Mouse (Mus musculus): ENCODE measurements around the gene C1qtnf6. TPM values are rescaled to one million over a fixed set of nuclear protein-coding genes. Genes with fewer than 3 reads are reported as not detected.

The C1qtnf6 gene
- polyA plus RNA-seq, 1 experiment from 2014 or later, result 8.2 TPM

GRCm38 (mm10) chr15:78487066-78487465 is 44.1 kb downstream of the C1qtnf6 start:
- no peak for ATAC-seq (ENCODE audit: low FRiP score)
- no peaks in the 10 kb centered on the region for H3K9me3 ChIP-seq

GRCm38 (mm10) chr15:78486564-78486963 is 44.7 kb downstream of the C1qtnf6 start:
- H3K4me2 ChIP-seq, result no peak overlapping the region
- H3K4me1 ChIP-seq (replicated peaks), result no peaks in the 10 kb centered on the region
- H3K36me3 ChIP-seq, result no peaks in the 10 kb centered on the region
- H3K9ac ChIP-seq, result no peak overlapping the region
- H3K27me3 ChIP-seq, result peaks cover 5% of the 10 kb centered on the region; the same call in 1 of the 2 replicates
- 100% methylated on average over 1 of the region's 1 CpGs for WGBS
- H3K4me3 ChIP-seq, result no peak overlapping the region
- no peaks in the 10 kb centered on the region for H3K9me3 ChIP-seq
- no peak for ATAC-seq (ENCODE audit: low FRiP score)
- H3K27ac ChIP-seq, result no peak overlapping the region

More at GRCm38 (mm10) chr15:78487066-78487465, 44.1 kb downstream of the C1qtnf6 start:
- Histone ChIP-seq H3K4me2 (no peak overlapping the region), H3K9ac (no peak overlapping the region), H3K27me3 (peaks cover 5% of the 10 kb centered on the region; the same call in 1 of the 2 replicates), H3K4me3 (no peak overlapping the region), H3K27ac (no peak overlapping the region), H3K36me3 (no peaks in the 10 kb centered on the region), H3K4me1 (replicated peaks) (no peaks in the 10 kb centered on the region)
- 70% methylated on average over 4 of the region's 4 CpGs for WGBS

- H3K27ac ChIP-seq, result no peak overlapping the region
- H3K36me3 ChIP-seq, result no peaks in the 10 kb centered on the region
- no peak overlapping the region for H3K9ac ChIP-seq
- H3K4me1 ChIP-seq (replicated peaks), result no peaks in the 10 kb centered on the region
- no peak overlapping the region for H3K4me2 ChIP-seq
- WGBS, result 84% methylated on average over 4 of the region's 4 CpGs
- 0 out of 2 replicates have a peak, but pooled peaks cover 5% of the 10 kb centered on the region for H3K27me3 ChIP-seq
- no peak overlapping the region for H3K4me3 ChIP-seq
- ATAC-seq (ENCODE audit: low FRiP score), result no peak
- H3K9me3 ChIP-seq, result no peaks in the 10 kb centered on the region
Measured at GRCm38 (mm10) chr15:78483311-78483710, 47.9 kb downstream of the C1qtnf6 start.

- WGBS, result 79% methylated on average over 3 of the region's 3 CpGs
Measured at GRCm38 (mm10) chr15:78482518-78482917, 48.7 kb downstream of the C1qtnf6 start.

GRCm38 (mm10) chr15:78481448-78482000 is 49.7 kb downstream of the C1qtnf6 start:
- no peaks in the 10 kb centered on the region for H3K4me1 ChIP-seq (replicated peaks)
- H3K36me3 ChIP-seq, result no peaks in the 10 kb centered on the region
- H3K27ac ChIP-seq, result no peak overlapping the region
- ATAC-seq (ENCODE audit: low FRiP score), result no peak
- no peaks in the 10 kb centered on the region for H3K9me3 ChIP-seq
- 0 out of 2 replicates have a peak, but pooled peaks cover 5% of the 10 kb centered on the region for H3K27me3 ChIP-seq
- no peak overlapping the region for H3K4me2 ChIP-seq
- no peak overlapping the region for H3K9ac ChIP-seq
- H3K4me3 ChIP-seq, result no peak overlapping the region
- WGBS, result 50% methylated on average over 9 of the region's 9 CpGs

More at GRCm38 (mm10) chr15:78482518-78482917, 48.7 kb downstream of the C1qtnf6 start:
- Histone ChIP-seq H3K36me3 (no peaks in the 10 kb centered on the region), H3K9me3 (no peaks in the 10 kb centered on the region), H3K4me1 (replicated peaks) (no peaks in the 10 kb centered on the region), H3K4me2 (no peak overlapping the region), H3K9ac (no peak overlapping the region), H3K4me3 (no peak overlapping the region), H3K27me3 (0 out of 2 replicates have a peak, but pooled peaks cover 5% of the 10 kb centered on the region), H3K27ac (no peak overlapping the region)
- ATAC-seq (ENCODE audit: low FRiP score), result no peak

- WGBS, result 81% methylated on average over 2 of the region's 2 CpGs
- H3K36me3 ChIP-seq, result no peaks in the 10 kb centered on the region
- no peak overlapping the region for H3K9ac ChIP-seq
- H3K27me3 ChIP-seq, result 0 out of 2 replicates have a peak, but pooled peaks cover 5% of the 10 kb centered on the region
- no peak overlapping the region for H3K4me2 ChIP-seq
- ATAC-seq (ENCODE audit: low FRiP score), result no peak
- no peaks in the 10 kb centered on the region for H3K9me3 ChIP-seq
- no peaks in the 10 kb centered on the region for H3K4me1 ChIP-seq (replicated peaks)
- H3K4me3 ChIP-seq, result no peak overlapping the region
- no peak overlapping the region for H3K27ac ChIP-seq
Measured at GRCm38 (mm10) chr15:78480991-78481390, 50.2 kb downstream of the C1qtnf6 start.

GRCm38 (mm10) chr15:78480111-78480510 is 51.1 kb downstream of the C1qtnf6 start:
- Histone ChIP-seq H3K4me1 (replicated peaks) (no peaks in the 10 kb centered on the region), H3K36me3 (no peaks in the 10 kb centered on the region), H3K27me3 (0 out of 2 replicates have a peak, but pooled peaks cover 5% of the 10 kb centered on the region), H3K9me3 (no peaks in the 10 kb centered on the region), H3K4me3 (no peak overlapping the region), H3K9ac (no peak overlapping the region), H3K27ac (no peak overlapping the region), H3K4me2 (no peak overlapping the region)
- ATAC-seq (ENCODE audit: low FRiP score), result no peak
- 75% methylated on average over 7 of the region's 7 CpGs for WGBS

- Histone ChIP-seq H3K36me3 (no peaks in the 10 kb centered on the region), H3K9ac (no peak overlapping the region), H3K4me1 (replicated peaks) (no peaks in the 10 kb centered on the region), H3K9me3 (no peaks in the 10 kb centered on the region), H3K27me3 (0 out of 2 replicates have a peak, but pooled peaks cover 2% of the 10 kb centered on the region), H3K27ac (no peak overlapping the region), H3K4me3 (no peak overlapping the region), H3K4me2 (no peak overlapping the region)
- no peak for ATAC-seq (ENCODE audit: low FRiP score)
- WGBS, result 81% methylated on average over 5 of the region's 5 CpGs
Measured at GRCm38 (mm10) chr15:78479470-78479869, 51.7 kb downstream of the C1qtnf6 start.

GRCm38 (mm10) chr15:78478073-78478472 is 53.1 kb downstream of the C1qtnf6 start:
- WGBS, result 91% methylated on average over 4 of the region's 4 CpGs
- H3K4me2 ChIP-seq, result no peak overlapping the region
- H3K9me3 ChIP-seq, result no peaks in the 10 kb centered on the region
- H3K36me3 ChIP-seq, result no peaks in the 10 kb centered on the region
- no peaks in the 10 kb centered on the region for H3K27me3 ChIP-seq
- no peaks in the 10 kb centered on the region for H3K4me1 ChIP-seq (replicated peaks)
- H3K4me3 ChIP-seq, result no peak overlapping the region
- no peak overlapping the region for H3K9ac ChIP-seq
- ATAC-seq (ENCODE audit: low FRiP score), result no peak
- H3K27ac ChIP-seq, result no peak overlapping the region

GRCm38 (mm10) chr15:78476878-78477277 is 54.3 kb downstream of the C1qtnf6 start:
- Histone ChIP-seq H3K4me3 (no peak overlapping the region), H3K9me3 (no peaks in the 10 kb centered on the region), H3K36me3 (no peaks in the 10 kb centered on the region), H3K27ac (no peak overlapping the region), H3K4me2 (no peak overlapping the region), H3K27me3 (no peaks in the 10 kb centered on the region), H3K9ac (no peak overlapping the region), H3K4me1 (replicated peaks) (no peaks in the 10 kb centered on the region)
- 91% methylated on average over 1 of the region's 1 CpGs for WGBS
- ATAC-seq (ENCODE audit: low FRiP score), result no peak

- 79% methylated on average over 3 of the region's 3 CpGs for WGBS
- H3K36me3 ChIP-seq, result no peaks in the 10 kb centered on the region
- no peaks in the 10 kb centered on the region for H3K4me1 ChIP-seq (replicated peaks)
- no peaks in the 10 kb centered on the region for H3K9me3 ChIP-seq
- no peak overlapping the region for H3K4me3 ChIP-seq
- H3K27me3 ChIP-seq, result no peaks in the 10 kb centered on the region
- no peak overlapping the region for H3K9ac ChIP-seq
- no peak overlapping the region for H3K27ac ChIP-seq
- no peak for ATAC-seq (ENCODE audit: low FRiP score)
- H3K4me2 ChIP-seq, result no peak overlapping the region
Measured at GRCm38 (mm10) chr15:78475604-78476031, 55.6 kb downstream of the C1qtnf6 start.

- Histone ChIP-seq H3K36me3 (no peaks in the 10 kb centered on the region), H3K4me1 (replicated peaks) (no peaks in the 10 kb centered on the region), H3K4me3 (no peak overlapping the region), H3K4me2 (no peak overlapping the region), H3K27me3 (no peaks in the 10 kb centered on the region), H3K9me3 (no peaks in the 10 kb centered on the region), H3K27ac (no peak overlapping the region), H3K9ac (no peak overlapping the region)
- no peak for ATAC-seq (ENCODE audit: low FRiP score)
- WGBS, result 80% methylated on average over 6 of the region's 6 CpGs
Measured at GRCm38 (mm10) chr15:78473442-78473841, 57.8 kb downstream of the C1qtnf6 start.

Data from hindbrain, embryonic 13.5 days (tissue).